Mouse (Mus musculus) cerebellum, adult 2 months (tissue): ENCODE results near the gene Adcy9. TPM values are rescaled to one million over a fixed set of nuclear protein-coding genes. Genes with fewer than 3 reads are reported as not detected.
"Not testable (repeated sequence)": the region's sequence is repeated elsewhere in the genome, so short reads cannot be mapped to it uniquely, and the experiment has no call there.

Source experiments
- DNase-seq, 2 experiments: peaks; one replicate each; pipeline ENCODE4 v3.0.0; 2021
- H3K27ac ChIP-seq: fragments of 200-500 bp; 2 replicates; pipeline ENCODE4 v1.5.1; 2012; ENCODE audit warnings: low read length, control low read depth, inconsistent platforms; ENCODE audit not compliant: insufficient read depth
- H3K27me3 ChIP-seq: fragments of 200-500 bp; 2 replicates; pipeline ENCODE4 v1.6.1; 2012; ENCODE audit warnings: inconsistent platforms, mild to moderate bottlenecking, low read length, moderate library complexity; ENCODE audit not compliant: control insufficient read depth, insufficient read depth
- H3K4me1 ChIP-seq: fragments of 200-500 bp; 2 replicates; pipeline ENCODE4 v1.6.1; 2011; ENCODE audit warnings: low read length; ENCODE audit not compliant: control insufficient read depth, insufficient read depth
- H3K4me3 ChIP-seq: fragments of 200-500 bp; replicated peaks from 2 replicates; pipeline ENCODE3; 2011; ENCODE audit warnings: mild to moderate bottlenecking, low read depth, low read length, control low read depth; ENCODE audit not compliant: insufficient read depth
- CTCF ChIP-seq: fragments of 200-500 bp; IDR thresholded peaks from 2 replicates; pipeline ENCODE4 v1.5.1; 2011; ENCODE audit warnings: low read depth, mild to moderate bottlenecking, control low read depth, low read length, moderate library complexity, borderline replicate concordance; ENCODE audit not compliant: insufficient read depth
- POLR2A ChIP-seq: fragments of 200-500 bp; IDR thresholded peaks from 2 replicates; pipeline ENCODE4 v1.6.1; 2011; ENCODE audit warnings: low read length, control low read depth, borderline replicate concordance; ENCODE audit not compliant: insufficient read depth
- WGBS: fragments of 180-500 bp; shearing (Covaris S2); methylation state at CpG from one replicate; pipeline ENCODE4 v1.1.7; 2018; 5-methylcytosine and 5-hydroxymethylcytosine counted together
- polyA plus RNA-seq: library from polyadenylated mRNA; depleted of rRNA; stranded (reverse); fragments of >200 nt; gene quantifications from 2 replicates; pipeline ENCODE4 v1.2.3, GENCODE M21; 2012; rRNA removed

Gene Adcy9
- polyA plus RNA-seq, 1 experiment, result 23.7 TPM

DNA sequence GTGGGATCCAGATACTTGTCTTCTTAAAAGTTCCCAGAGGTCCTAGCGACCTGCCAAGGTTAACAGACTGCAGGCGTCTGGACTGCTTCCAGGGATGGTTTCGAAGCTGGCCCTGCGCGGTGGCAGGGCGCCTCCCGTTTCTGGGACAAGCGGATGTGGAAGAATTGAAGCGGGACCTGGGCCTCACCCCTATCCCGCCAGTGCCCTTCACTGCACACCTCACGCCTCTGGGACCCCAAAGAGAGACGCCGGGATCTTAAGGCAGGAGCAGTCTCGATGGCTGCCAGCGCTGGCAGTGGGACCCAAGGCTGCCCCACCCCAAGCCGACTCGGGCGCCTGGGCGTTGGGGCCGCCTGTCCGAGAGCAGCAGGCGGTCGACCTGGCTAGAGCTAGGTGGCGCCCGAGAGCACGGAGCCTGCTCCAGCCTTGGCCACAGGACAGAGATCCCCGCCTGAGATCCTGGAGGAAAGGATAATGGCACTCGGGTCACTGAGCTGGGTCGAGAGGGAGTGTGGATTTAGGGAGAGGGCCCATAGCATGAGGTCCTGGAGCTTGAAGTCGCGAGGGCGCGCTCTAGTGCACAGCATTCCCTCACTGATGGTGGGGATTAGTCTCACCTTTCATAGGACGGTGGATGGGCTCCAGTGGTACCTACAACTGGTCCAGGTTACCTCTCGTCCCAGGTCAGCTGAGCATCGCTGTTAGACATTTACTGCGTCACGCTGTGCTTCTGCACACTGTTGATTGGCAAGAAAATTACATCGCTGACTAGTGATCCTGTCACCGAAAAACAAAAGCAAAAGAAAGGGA, 152.2 kb downstream of the Adcy9 start:
- Histone ChIP-seq H3K27ac (no peak overlapping the region), H3K4me1 (no peaks in the 10 kb centered on the region), H3K4me3 (peak overlapping the region; percentile 47), H3K27me3 (no peaks in the 10 kb centered on the region)
- TF ChIP-seq POLR2A, result no peak
- peak; percentile 73 for TF ChIP-seq CTCF
- 4% methylated on average over 40 of the region's 40 CpGs for WGBS
- DNase-seq, result peak; percentile 82 to 87

DNA sequence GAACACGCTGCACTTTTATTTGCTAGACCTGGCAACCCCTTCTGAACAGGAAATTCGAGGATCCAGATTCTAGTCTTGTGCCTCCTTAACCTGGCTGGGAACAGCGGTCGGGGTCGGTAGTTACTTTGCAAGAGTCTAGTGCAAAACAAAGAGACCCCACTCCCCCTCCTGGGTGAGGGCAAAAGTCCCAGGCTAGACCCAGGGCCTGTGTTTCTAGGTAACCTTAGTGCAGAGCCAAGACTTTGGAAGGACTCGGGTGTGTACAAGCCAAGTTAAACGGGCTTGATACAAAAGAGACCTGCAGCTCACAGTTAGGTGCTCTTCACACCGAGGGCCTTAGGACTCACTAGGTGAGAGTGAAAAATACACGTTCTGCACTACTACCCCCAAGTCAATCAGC, 152.8 kb downstream of the Adcy9 start:
- no peak for TF ChIP-seq POLR2A
- TF ChIP-seq CTCF, result no peak
- no peak for DNase-seq
- Histone ChIP-seq H3K27me3 (no peaks in the 10 kb centered on the region), H3K4me1 (no peaks in the 10 kb centered on the region), H3K4me3 (no peak overlapping the region), H3K27ac (no peak overlapping the region)
- 45% methylated on average over 9 of the region's 9 CpGs for whole genome bisulfite sequencing

DNA sequence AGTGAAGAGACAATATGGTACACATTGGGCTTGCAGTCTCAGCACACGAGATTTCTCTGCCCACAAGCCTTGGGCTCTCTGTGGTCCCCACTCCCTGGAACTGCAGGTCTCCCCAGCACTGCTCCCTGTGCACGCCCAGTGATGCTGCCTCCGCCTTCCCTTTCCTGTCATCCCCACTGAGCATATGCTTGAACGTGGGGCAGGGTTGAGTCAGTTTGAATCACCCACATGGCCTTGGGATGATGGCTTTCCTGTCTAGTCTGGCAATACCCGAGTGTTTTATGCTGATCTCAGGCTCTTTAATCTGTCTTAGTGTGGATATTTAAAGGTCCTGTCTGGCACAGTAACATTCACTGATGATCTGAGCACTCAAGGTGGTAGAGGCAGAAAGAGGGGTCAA, 154.9 kb downstream of the Adcy9 start:
- no peaks in the 10 kb centered on the region for H3K27me3 ChIP-seq
- whole genome bisulfite sequencing, result 53% methylated on average over 5 of the region's 5 CpGs
- no peak for TF ChIP-seq CTCF
- TF ChIP-seq POLR2A, result no peak
- no peak for DNase-seq
- H3K4me3 ChIP-seq, result no peak overlapping the region
- no peaks in the 10 kb centered on the region for H3K4me1 ChIP-seq
- no peak overlapping the region for H3K27ac ChIP-seq

DNA sequence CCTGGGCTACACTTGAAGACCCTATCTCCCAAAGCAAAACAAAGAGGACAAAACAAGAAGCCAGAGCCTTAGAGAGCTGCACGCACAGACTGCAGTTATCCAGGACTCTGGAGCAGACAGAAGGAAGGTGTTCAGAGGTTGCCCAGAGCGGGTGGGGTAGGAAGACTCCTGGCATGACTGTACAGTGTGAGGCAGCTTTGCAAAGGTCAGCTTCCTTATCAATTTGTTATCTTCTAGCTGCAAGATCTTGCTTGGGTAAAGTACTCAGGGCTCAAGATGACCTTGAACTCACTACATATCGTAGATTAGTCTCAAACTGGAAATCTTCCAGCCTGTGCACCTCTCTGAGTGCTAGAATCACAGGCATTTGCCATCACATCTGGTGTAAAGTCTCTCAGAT, 156.8 kb downstream of the Adcy9 start:
- Histone ChIP-seq H3K27ac (no peak overlapping the region), H3K27me3 (no peaks in the 10 kb centered on the region), H3K4me1 (no peaks in the 10 kb centered on the region), H3K4me3 (no peak overlapping the region)
- WGBS, result 89% methylated on average over 3 of the region's 3 CpGs
- no peak for TF ChIP-seq CTCF
- TF ChIP-seq POLR2A, result no peak
- no peak for DNase-seq

DNA sequence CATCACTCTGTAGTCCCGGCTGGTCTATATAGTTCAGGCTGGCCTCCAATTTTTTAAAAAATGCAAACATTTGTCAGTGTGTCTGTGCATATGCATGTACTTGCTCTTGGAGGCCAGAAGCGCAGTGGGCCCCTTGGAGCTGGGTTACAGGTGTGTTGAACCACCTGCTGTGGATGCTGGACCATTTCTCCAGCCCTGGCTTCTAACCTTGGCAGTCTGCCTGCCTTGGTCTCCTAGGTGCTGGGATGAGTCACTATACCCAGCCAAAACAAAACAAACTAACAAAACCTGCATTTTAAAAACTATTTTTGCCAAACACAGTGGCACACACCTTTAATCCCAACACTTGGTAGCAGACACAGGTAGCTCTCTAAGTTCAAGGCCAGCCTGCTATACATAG, 162.8 kb downstream of the Adcy9 start:
- no peaks in the 10 kb centered on the region for H3K27me3 ChIP-seq
- H3K4me1 ChIP-seq, result no peaks in the 10 kb centered on the region
- H3K27ac ChIP-seq, result no peak overlapping the region
- 40% methylated on average over 2 of the region's 2 CpGs for WGBS
- no peak overlapping the region for H3K4me3 ChIP-seq
- TF ChIP-seq POLR2A, result no peak
- no peak for TF ChIP-seq CTCF
- DNase-seq, result peak; percentile 31 to 54

DNA sequence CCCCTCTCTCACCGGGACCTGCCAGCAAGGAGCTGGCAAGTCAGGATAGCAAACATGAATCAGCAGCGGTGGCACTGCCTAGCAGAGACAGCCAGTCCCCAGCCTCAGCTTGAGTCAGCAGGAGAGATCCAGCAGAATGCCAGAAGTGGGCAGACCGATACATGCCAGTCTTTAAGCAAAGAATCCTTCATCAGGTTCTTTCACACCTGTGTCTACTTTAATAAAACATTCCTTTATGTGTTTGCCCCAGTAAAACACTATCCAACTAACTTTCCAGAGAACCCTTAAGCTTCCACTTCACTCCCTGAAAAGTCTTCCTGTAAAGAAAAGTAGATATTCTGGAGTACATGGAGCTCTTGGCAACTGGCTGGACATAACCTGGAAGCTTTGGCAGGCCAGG, 171.5 kb downstream of the Adcy9 start:
- TF ChIP-seq CTCF (no peak), POLR2A (no peak)
- no peak overlapping the region for H3K27ac ChIP-seq
- H3K4me1 ChIP-seq, result no peaks in the 10 kb centered on the region
- no peak for DNase-seq
- 85% methylated on average over 3 of the region's 3 CpGs for WGBS
- no peaks in the 10 kb centered on the region for H3K27me3 ChIP-seq
- no peak overlapping the region for H3K4me3 ChIP-seq

DNA sequence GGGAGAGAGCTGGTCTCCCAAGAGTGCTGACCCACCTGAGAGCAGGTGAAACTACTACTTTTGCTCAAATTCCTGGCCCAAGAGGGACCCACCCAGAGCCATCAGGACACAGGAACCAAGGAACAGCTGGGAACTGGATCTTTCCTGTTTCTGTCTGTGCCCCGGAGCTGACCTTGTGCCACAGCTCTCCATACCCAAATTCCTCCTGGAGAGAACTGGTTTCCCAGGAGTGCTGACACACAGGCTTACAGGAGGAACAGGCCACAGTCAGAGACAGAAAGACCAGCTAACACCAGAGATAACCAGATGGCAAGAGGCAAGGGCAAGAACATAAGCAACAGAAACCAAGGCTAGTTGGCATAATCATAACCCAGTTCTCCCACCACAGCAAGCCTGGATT, 175.1 kb downstream of the Adcy9 start:
- not testable (repeated sequence) for DNase-seq, H3K4me3 ChIP-seq, H3K27ac ChIP-seq, H3K27me3 ChIP-seq, H3K4me1 ChIP-seq
- WGBS, result 89% methylated on average over 1 of the region's 1 CpGs

Other genes starting within 250 kb of the Adcy9 start
- gene Crebbp, start 206.5 kb downstream of the Adcy9 start, polyA plus RNA-seq, result 33.8 and 38.5 TPM in 2 replicates
- 8.8 and 10.0 TPM in 2 replicates for gene Srl, start 121.3 kb upstream of the Adcy9 start, polyA plus RNA-seq
- gene Tfap4, start 139.4 kb upstream of the Adcy9 start, polyA plus RNA-seq, result 9.8 and 9.9 TPM in 2 replicates
- gene Glis2, start 174.2 kb upstream of the Adcy9 start, polyA plus RNA-seq, result 16.0 and 19.5 TPM in 2 replicates
- gene Pam16, start 204.5 kb upstream of the Adcy9 start, polyA plus RNA-seq, result 121 and 132 TPM in 2 replicates
- 6.4 and 6.5 TPM in 2 replicates for gene Vasn, start 219.4 kb upstream of the Adcy9 start, polyA plus RNA-seq
- 60.6 and 64.0 TPM in 2 replicates for gene Dnaja3, start 219.5 kb upstream of the Adcy9 start, polyA plus RNA-seq